Mouse (Mus musculus) layer of hippocampus, adult 9-10 months (tissue): ENCODE results near the gene Sorbs2.

ENCODE experiments used
- DNase-seq: peaks from one replicate; pipeline ENCODE4 v3.0.0; 2022; ENCODE audit warnings: low spot score

Gene Sorbs2

DNA sequence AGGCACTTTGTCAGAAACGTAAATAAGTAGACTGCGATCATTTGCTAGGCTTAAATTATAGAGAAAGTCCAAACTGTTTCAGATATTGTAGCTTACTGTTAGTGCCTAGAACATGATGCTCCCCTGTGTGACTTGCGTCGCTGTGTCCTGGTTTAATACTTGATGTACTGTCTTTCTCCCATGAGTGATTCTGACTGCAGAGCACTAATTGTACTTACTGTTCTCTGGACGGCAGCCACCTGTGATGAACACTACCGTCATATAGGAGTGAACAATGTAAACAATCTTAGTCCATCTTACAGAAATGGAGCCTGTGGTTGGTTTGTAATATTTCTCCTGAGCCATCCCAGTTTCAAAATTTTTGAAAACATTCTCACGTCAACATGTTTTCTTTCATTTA is 248.4 kb downstream of the Sorbs2 start:
- DNase-seq: no peak

DNA sequence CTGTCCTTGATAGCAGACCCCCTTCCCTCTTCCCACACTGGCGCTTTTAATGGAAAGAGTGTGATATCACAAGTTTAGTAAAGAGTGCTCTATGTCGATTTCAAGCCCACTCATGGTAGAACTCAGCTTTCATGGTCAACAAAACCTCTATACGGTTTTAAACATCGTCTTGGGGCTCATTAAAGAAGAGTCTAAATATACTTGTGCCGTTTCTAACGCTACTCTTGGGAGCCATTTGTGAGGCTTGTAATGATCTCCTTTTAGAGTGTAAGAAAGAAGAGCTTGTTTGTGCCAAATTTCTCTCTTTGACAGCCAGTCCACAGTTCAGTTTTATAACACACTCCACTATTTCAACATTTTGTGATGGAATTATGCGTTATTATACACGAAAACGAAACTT is 253.0 kb downstream of the Sorbs2 start:
- DNase-seq: no peak

DNA sequence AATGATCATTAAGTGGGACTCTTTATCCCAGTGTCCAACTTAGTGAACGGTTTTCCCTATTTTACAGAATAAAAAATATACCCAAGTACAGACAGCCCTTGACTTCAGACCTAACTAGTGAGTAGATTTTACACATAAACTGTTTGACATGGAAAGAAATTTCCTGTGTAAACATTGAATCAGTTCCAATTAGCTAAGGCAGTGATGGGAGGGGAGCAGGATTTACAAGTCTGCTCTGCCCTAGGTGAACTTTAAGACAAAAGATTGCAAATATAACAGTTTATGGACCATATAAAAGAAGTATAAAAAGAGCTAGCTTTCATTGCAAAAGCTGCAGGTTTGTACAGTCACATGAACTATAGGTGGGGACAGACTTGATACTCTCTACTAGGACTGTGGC is 253.5 kb downstream of the Sorbs2 start:
- no peak for DNase-seq

DNA sequence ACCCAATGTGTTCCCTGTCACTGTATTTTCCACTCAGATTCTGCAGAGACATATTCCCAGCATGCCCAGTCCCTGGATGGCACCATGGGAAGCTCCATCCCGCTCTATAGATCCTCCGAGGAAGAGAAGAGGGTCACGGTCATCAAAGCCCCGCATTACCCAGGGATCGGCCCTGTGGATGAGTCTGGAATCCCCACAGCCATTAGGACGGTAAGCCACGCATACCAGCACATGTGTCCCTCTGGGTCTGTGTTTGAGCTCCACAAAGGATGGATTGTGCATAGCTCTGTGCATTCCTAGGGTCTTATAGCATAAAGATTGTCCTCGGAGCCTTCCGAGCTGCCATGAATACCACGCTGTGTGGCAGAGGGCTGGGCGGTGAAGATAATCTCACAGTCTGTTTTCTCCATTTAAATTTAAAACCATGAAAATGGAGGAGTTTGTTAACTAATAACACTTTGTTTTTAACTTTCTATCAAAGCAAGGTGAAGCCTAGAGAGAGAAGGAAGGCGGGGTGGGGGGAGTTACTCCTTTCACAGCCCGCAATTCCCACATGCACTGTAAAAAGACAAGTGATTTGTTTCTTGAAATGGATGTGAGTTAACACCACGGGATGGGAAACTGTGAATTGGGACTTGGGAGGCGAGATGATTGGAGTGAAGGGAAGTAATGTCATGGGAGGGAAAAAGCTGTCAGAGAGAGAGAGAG is 255.5 kb downstream of the Sorbs2 start:
- DNase-seq: no peak

DNA sequence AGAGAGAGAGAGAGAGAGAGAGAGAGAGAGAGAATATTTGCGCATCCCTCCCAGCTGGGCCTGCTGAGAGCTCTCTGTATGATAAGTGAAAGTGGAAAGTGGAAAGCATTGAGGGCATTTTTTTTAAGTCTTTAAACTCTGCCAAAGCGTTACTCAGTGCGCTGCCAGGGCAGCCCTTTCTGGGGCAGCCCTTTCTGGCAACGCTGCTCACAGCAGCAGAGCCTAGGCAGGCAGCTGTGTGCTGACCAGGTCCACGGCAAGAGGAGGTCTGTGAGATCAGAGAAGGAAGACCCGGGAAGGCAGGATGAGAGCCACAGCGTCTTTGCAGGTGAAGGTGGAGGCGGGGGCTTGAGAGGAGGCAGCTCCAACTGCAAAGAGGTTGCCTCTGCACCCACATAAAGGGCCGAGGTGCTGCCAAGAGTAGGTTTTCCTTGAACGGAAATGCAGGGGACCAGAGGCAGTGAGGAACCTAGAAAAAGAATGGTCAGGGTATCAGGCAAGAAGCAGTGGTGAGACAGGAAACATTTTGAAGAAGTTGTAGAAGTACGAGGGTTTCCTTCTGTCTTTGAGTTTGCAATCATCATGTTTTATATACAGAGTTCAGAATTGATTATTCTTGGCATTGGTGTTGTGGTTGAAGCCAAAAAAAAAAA is 256.2 kb downstream of the Sorbs2 start:
- DNase-seq: no peak

- no peak for DNase-seq
Measured at GRCm38 (mm10) chr8:45766138-45766537, 258.6 kb downstream of the Sorbs2 start.

- DNase-seq: no peak
Measured at GRCm38 (mm10) chr8:45774841-45775240, 267.3 kb downstream of the Sorbs2 start.

- no peak for DNase-seq
Measured at GRCm38 (mm10) chr8:45775481-45775880, 267.9 kb downstream of the Sorbs2 start.

GRCm38 (mm10) chr8:45776366-45776765 is 268.8 kb downstream of the Sorbs2 start:
- no peak for DNase-seq

GRCm38 (mm10) chr8:45776977-45777376 is 269.4 kb downstream of the Sorbs2 start:
- DNase-seq: peak; percentile 61

DNA sequence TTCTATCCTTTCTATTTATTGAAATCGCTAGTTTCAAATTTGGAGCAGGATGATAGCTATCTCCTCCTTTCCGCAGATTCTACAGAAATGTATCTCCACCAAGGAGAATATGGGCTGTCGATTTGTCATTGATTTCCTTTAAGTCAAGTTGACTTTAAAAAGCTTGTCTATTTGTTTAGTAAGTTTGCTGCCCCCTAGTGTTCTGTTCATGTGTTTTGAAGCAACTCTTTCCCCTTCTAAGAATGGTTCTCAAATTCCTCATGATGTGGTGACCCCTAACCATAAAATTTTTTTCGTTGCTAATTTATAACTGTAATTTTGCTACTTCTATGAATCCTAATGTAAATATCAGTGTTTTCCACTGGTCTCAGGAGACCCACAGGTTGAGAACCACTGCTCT is 273.0 kb downstream of the Sorbs2 start:
- peak; percentile 78 for DNase-seq

DNA sequence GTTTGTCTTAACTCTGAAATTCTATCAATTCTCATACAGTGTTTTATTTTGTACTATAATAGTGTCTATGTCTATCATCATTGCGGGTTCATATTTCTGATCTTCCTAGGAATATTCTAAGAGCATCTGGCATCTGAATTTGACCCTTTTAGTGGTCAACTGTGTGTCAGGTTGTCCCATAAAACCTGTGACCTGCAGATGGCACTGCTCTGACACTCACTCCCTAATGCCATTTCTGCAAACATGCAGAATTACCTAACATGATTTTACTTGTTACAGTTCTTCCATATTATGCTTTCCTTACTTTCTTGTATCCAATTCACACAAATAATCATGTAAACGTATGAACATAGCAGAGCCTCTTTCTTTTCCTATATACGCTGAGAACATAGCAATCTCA is 281.0 kb downstream of the Sorbs2 start:
- DNase-seq: no peak

- DNase-seq: no peak
Measured at GRCm38 (mm10) chr8:45794847-45795246, 287.3 kb downstream of the Sorbs2 start.

GRCm38 (mm10) chr8:45796331-45796740 is 288.7 kb downstream of the Sorbs2 start:
- peak; percentile 57 for DNase-seq

DNA sequence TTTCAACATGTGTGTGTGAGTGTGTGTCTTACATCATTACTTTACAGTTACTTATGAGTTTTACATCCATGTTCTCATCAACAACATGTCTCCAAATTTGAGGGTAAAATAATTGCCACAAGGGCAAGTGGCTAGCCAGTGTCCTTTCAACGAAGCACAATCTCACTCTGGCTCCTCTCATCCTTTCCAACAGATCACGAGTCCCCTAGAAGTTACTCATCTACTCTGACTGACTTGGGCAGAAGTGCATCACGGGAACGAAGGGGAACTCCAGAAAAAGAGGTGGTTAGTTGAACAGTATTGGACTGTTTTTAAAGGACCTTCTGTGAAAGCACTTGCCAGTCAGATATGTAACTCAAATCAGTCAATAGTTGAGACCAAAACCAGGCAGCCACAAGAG is 291.9 kb downstream of the Sorbs2 start:
- DNase-seq: no peak

- no peak for DNase-seq
Measured at GRCm38 (mm10) chr8:45808597-45808996, 301.0 kb downstream of the Sorbs2 start.

GRCm38 (mm10) chr8:45816765-45817426 is 309.3 kb downstream of the Sorbs2 start:
- DNase-seq: peak; percentile 30

- no peak for DNase-seq
Measured at GRCm38 (mm10) chr8:45821650-45822049, 314.1 kb downstream of the Sorbs2 start.

GRCm38 (mm10) chr8:45829985-45830548 is 322.5 kb downstream of the Sorbs2 start:
- no peak for DNase-seq

DNA sequence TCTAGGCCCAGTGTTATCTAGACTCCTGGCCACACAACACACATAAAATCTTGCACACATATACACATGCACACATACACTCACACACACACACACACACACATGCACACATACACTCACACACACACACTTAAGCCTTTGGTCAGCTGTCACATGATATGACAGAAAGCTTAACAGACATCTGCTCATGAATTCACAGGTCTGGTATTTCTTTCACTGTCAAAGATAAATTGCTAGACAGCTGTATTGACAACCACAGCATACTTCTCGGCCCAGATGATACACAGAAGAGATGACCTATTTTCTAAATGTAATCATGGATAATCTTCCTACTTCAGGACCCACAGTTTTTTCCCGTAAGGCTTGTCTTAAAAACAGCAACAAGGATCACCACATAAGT is 326.3 kb downstream of the Sorbs2 start:
- no peak for DNase-seq

- DNase-seq: no peak
Measured at GRCm38 (mm10) chr8:45843306-45843705, 335.7 kb downstream of the Sorbs2 start.

- DNase-seq: peak; percentile 32
Measured at GRCm38 (mm10) chr8:45844097-45844885, 336.7 kb downstream of the Sorbs2 start.
